Mouse (Mus musculus) small intestine, adult 2 months (tissue): Measurements from ENCODE around the gene Atp1a1. TPM values are rescaled to one million over a fixed set of nuclear protein-coding genes. Genes with fewer than 3 reads are reported as not detected.

Experiments used
- H3K27ac ChIP-seq: fragments of 200-500 bp; 2 replicates; pipeline ENCODE4 v1.5.1; 2012; ENCODE audit warnings: low read depth, low read length, control low read depth, inconsistent platforms; ENCODE audit not compliant: insufficient read depth
- H3K27me3 ChIP-seq: fragments of 200-500 bp; 2 replicates; pipeline ENCODE4 v1.6.1; 2012; ENCODE audit warnings: mild to moderate bottlenecking, moderate library complexity, low read length, inconsistent platforms; ENCODE audit not compliant: control insufficient read depth, insufficient read depth
- H3K36me3 ChIP-seq: fragments of 200-500 bp; 2 replicates; pipeline ENCODE4 v1.6.1; 2012; ENCODE audit warnings: mild to moderate bottlenecking, low read length, control low read depth, inconsistent platforms; ENCODE audit not compliant: control insufficient read depth, insufficient read depth
- H3K4me1 ChIP-seq: fragments of 200-500 bp; 2 replicates; pipeline ENCODE4 v1.6.1; 2012; ENCODE audit warnings: low read length, inconsistent platforms, mixed read lengths; ENCODE audit not compliant: control insufficient read depth, insufficient read depth, insufficient read length
- H3K4me3 ChIP-seq: fragments of 200-500 bp; 2 replicates; pipeline ENCODE4 v1.5.1; 2012; ENCODE audit warnings: low read depth, mild to moderate bottlenecking, control low read depth, inconsistent platforms, low read length, moderate library complexity
- CTCF ChIP-seq: fragments of 200-500 bp; IDR thresholded peaks from 2 replicates; pipeline ENCODE4 v1.5.1; 2012; ENCODE audit warnings: low read depth, mild to moderate bottlenecking, control low read depth, inconsistent platforms, low read length, moderate library complexity, mixed read lengths; ENCODE audit not compliant: insufficient replicate concordance, insufficient read length; ENCODE audit errors: extremely low read depth
- POLR2A ChIP-seq: fragments of 200-500 bp; IDR thresholded peaks from 2 replicates; pipeline ENCODE4 v1.6.1; 2012; ENCODE audit warnings: low read depth, mild to moderate bottlenecking, control low read depth, inconsistent platforms, low read length, moderate library complexity
- WGBS: fragments of 180-500 bp; shearing (Covaris S2); methylation state at CpG from one replicate; pipeline ENCODE4 v1.1.7; 2018; 5-methylcytosine and 5-hydroxymethylcytosine counted together
- polyA plus RNA-seq: library from polyadenylated mRNA; depleted of rRNA; stranded (reverse); fragments of >200 nt; gene quantifications from 2 replicates; pipeline ENCODE4 v1.2.3, GENCODE M21; 2012

The Atp1a1 gene
- polyA plus RNA-seq, 1 experiment = 1,132 TPM

- under 1% methylated on average over 65 of the region's 68 CpGs for WGBS
- peak overlapping the region; percentile 87 for H3K4me3 ChIP-seq
- peak; percentile 36; the same call in 1 of the 2 replicates for TF ChIP-seq CTCF
- TF ChIP-seq POLR2A = peak; percentile 42; the same call in 1 of the 2 replicates
Measured at GRCm38 (mm10) chr3:101603661-101604549, 579 bp downstream of the Atp1a1 start.

GRCm38 (mm10) chr3:101603194-101603593 lies 1.3 kb downstream of the Atp1a1 start:
- TF ChIP-seq POLR2A (no peak), CTCF (no peak)
- Histone ChIP-seq H3K4me3 (peak overlapping the region; percentile 87), H3K36me3 (peaks cover 21% of the 10 kb centered on the region), H3K4me1 (peaks cover 15% of the 10 kb centered on the region; the same call in 1 of the 2 replicates), H3K27ac (peak overlapping the region; percentile 99), H3K27me3 (no peaks in the 10 kb centered on the region)
- 13% methylated on average over 7 of the region's 7 CpGs for WGBS

More at GRCm38 (mm10) chr3:101603661-101604549, 579 bp downstream of the Atp1a1 start:
- Histone ChIP-seq H3K4me1 (peaks cover 8% of the 10 kb centered on the region; the same call in 1 of the 2 replicates), H3K27me3 (no peaks in the 10 kb centered on the region), H3K27ac (peak overlapping the region; percentile 99), H3K36me3 (peaks cover 17% of the 10 kb centered on the region)

- H3K27me3 ChIP-seq = no peaks in the 10 kb centered on the region
- peak overlapping the region; percentile 99 for H3K27ac ChIP-seq
- peak overlapping the region; percentile 87; the same call in 1 of the 2 replicates for H3K4me3 ChIP-seq
- no peak for TF ChIP-seq POLR2A
- no peak for TF ChIP-seq CTCF
- peaks cover 22% of the 10 kb centered on the region for H3K36me3 ChIP-seq
- peaks cover 18% of the 10 kb centered on the region; the same call in 1 of the 2 replicates for H3K4me1 ChIP-seq
- 28% methylated on average over 4 of the region's 4 CpGs for WGBS
Measured at GRCm38 (mm10) chr3:101602511-101603055, 1.9 kb downstream of the Atp1a1 start.

- peaks cover 28% of the 10 kb centered on the region for H3K36me3 ChIP-seq
- 21% methylated on average over 4 of the region's 4 CpGs for WGBS
- H3K27ac ChIP-seq = peak overlapping the region; percentile 99
- H3K4me1 ChIP-seq = peaks cover 22% of the 10 kb centered on the region; the same call in 1 of the 2 replicates
- peak; percentile 22; the same call in 1 of the 2 replicates for TF ChIP-seq POLR2A
- TF ChIP-seq CTCF = no peak
- no peaks in the 10 kb centered on the region for H3K27me3 ChIP-seq
- peak overlapping the region; percentile 58 for H3K4me3 ChIP-seq
Measured at GRCm38 (mm10) chr3:101601687-101602086, 2.8 kb downstream of the Atp1a1 start.

- H3K4me3 ChIP-seq = peak overlapping the region; percentile 60
Measured at GRCm38 (mm10) chr3:101601003-101601525, 3.4 kb downstream of the Atp1a1 start.

GRCm38 (mm10) chr3:101599920-101600741 lies 4.4 kb downstream of the Atp1a1 start:
- Histone ChIP-seq H3K4me1 (peaks cover 27% of the 10 kb centered on the region; the same call in 1 of the 2 replicates), H3K27me3 (no peaks in the 10 kb centered on the region), H3K36me3 (peaks cover 41% of the 10 kb centered on the region), H3K4me3 (peak overlapping the region; percentile 32), H3K27ac (peak overlapping the region; percentile 83)
- TF ChIP-seq POLR2A (no peak), CTCF (no peak)
- 9% methylated on average over 4 of the region's 4 CpGs for WGBS

More at GRCm38 (mm10) chr3:101601003-101601525, 3.4 kb downstream of the Atp1a1 start:
- no peak for TF ChIP-seq CTCF
- no peak for TF ChIP-seq POLR2A
- H3K4me1 ChIP-seq = peaks cover 27% of the 10 kb centered on the region; the same call in 1 of the 2 replicates
- H3K27ac ChIP-seq = peak overlapping the region; percentile 83
- H3K36me3 ChIP-seq = peaks cover 34% of the 10 kb centered on the region
- 27% methylated on average over 8 of the region's 8 CpGs for WGBS
- no peaks in the 10 kb centered on the region for H3K27me3 ChIP-seq
